Mouse (Mus musculus) MEL (cell line): ENCODE measurements around the gene D130052B06Rik. TPM values are rescaled to one million over a fixed set of nuclear protein-coding genes. Genes with fewer than 3 reads are reported as not detected.

ENCODE experiments used
- DNase-seq: peaks from one replicate; pipeline ENCODE4 v3.0.0; 2011; ENCODE audit warnings: low read depth, low spot score
- H3K27ac ChIP-seq: 2 replicates; pipeline ENCODE4 v1.5.1; 2012; ENCODE audit warnings: low read depth, mild to moderate bottlenecking, control low read depth, low read length, moderate library complexity; ENCODE audit not compliant: control insufficient read depth
- H3K27me3 ChIP-seq, 2 experiments: fragments of 150-350 bp in 1 of 2; sonication (generic) in 1 of 2; 2 replicates each; pipeline ENCODE4 v1.6.1; 2012; ENCODE audit warnings: low read length in 2 of 2, mild to moderate bottlenecking in 2 of 2, improper control_type of control experiment in 1 of 2, moderate library complexity in 1 of 2; ENCODE audit not compliant: insufficient read depth in 2 of 2, control insufficient read depth in 1 of 2
- H3K36me3 ChIP-seq, 2 experiments: 2 replicates each; pipeline ENCODE4 v1.6.1; 2012 to 2014; ENCODE audit warnings: low read length in 2 of 2, improper control_type of control experiment in 1 of 2, inconsistent platforms in 1 of 2, mild to moderate bottlenecking in 1 of 2; ENCODE audit not compliant: insufficient read depth in 2 of 2, control insufficient read depth in 1 of 2
- H3K4me1 ChIP-seq, 2 experiments: fragments of 150-350 bp in 1 of 2; sonication (generic) in 1 of 2; 2 replicates each; pipeline ENCODE4 v1.6.1; 2012; ENCODE audit warnings: low read length in 2 of 2, improper control_type of control experiment in 1 of 2, mild to moderate bottlenecking in 1 of 2; ENCODE audit not compliant: insufficient read depth in 2 of 2, control insufficient read depth in 1 of 2
- H3K4me3 ChIP-seq, 2 experiments: fragments of 150-350 bp in 1 of 2; sonication (generic) in 1 of 2; 2 replicates each; pipeline ENCODE4 v1.5.1; 2012; ENCODE audit warnings: low read depth in 2 of 2, low read length in 2 of 2, mild to moderate bottlenecking in 2 of 2, moderate library complexity in 2 of 2, control low read depth in 1 of 2, improper control_type of control experiment in 1 of 2; ENCODE audit not compliant: control insufficient read depth in 1 of 2, insufficient read depth in 1 of 2
- H3K79me2 ChIP-seq: 2 replicates; pipeline ENCODE4 v1.6.1; 2012; ENCODE audit warnings: mild to moderate bottlenecking, low read length, moderate library complexity; ENCODE audit not compliant: control insufficient read depth, poor library complexity, insufficient read depth
- H3K9ac ChIP-seq: 2 replicates; pipeline ENCODE4 v1.6.1; 2012; ENCODE audit warnings: low read depth, mild to moderate bottlenecking, control low read depth, low read length, moderate library complexity; ENCODE audit not compliant: control insufficient read depth, poor library complexity, severe bottlenecking
- H3K9me3 ChIP-seq: fragments of 150-350 bp; sonication (generic); replicated peaks from 2 replicates; pipeline ENCODE4 v1.6.1; 2012; ENCODE audit warnings: mild to moderate bottlenecking, low read length, improper control_type of control experiment, moderate library complexity; ENCODE audit not compliant: insufficient read depth
- BHLHE40 ChIP-seq: IDR thresholded peaks from 2 replicates; pipeline ENCODE4 v1.6.1; 2012; ENCODE audit warnings: low read depth, mild to moderate bottlenecking, inconsistent platforms, low read length, improper control_type of control experiment, borderline replicate concordance
- CHD2 ChIP-seq: IDR thresholded peaks from 2 replicates; pipeline ENCODE4 v1.6.1; 2011; ENCODE audit warnings: low read length, improper control_type of control experiment
- E2F4 ChIP-seq: IDR thresholded peaks from 2 replicates; pipeline ENCODE4 v1.6.1; 2011; ENCODE audit warnings: low read depth, low read length, improper control_type of control experiment, borderline replicate concordance
- ETS1 ChIP-seq: IDR thresholded peaks from 2 replicates; pipeline ENCODE4 v1.6.1; 2012; ENCODE audit warnings: low read depth, mild to moderate bottlenecking, inconsistent platforms, low read length, improper control_type of control experiment, moderate library complexity
- HCFC1 ChIP-seq: IDR thresholded peaks from 2 replicates; pipeline ENCODE4 v1.6.1; 2012; ENCODE audit warnings: low read depth, mild to moderate bottlenecking, inconsistent platforms, low read length, improper control_type of control experiment, moderate library complexity
- JUND ChIP-seq: IDR thresholded peaks from 2 replicates; pipeline ENCODE4 v1.6.1; 2011; ENCODE audit warnings: low read depth, mild to moderate bottlenecking, improper control_type of control experiment, low read length
- KAT2A ChIP-seq: conservative IDR thresholded peaks from 2 replicates; pipeline ENCODE4 v1.6.1; 2012; ENCODE audit warnings: low read depth, low read length, improper control_type of control experiment, inconsistent platforms
- MAX ChIP-seq: IDR thresholded peaks from 2 replicates; pipeline ENCODE4 v1.6.1; 2011; ENCODE audit warnings: low read length, improper control_type of control experiment
- MAZ ChIP-seq: IDR thresholded peaks from 2 replicates; pipeline ENCODE4 v1.6.1; 2012; ENCODE audit warnings: low read depth, mild to moderate bottlenecking, inconsistent platforms, low read length, improper control_type of control experiment
- MEF2A ChIP-seq: IDR thresholded peaks from 2 replicates; pipeline ENCODE4 v1.6.1; 2014; ENCODE audit warnings: low read depth, mild to moderate bottlenecking, inconsistent platforms, low read length, improper control_type of control experiment; ENCODE audit not compliant: poor library complexity, insufficient replicate concordance, severe bottlenecking; ENCODE audit errors: extremely low read depth
- MXI1 ChIP-seq: IDR thresholded peaks from 2 replicates; pipeline ENCODE4 v1.6.1; 2011; ENCODE audit warnings: mild to moderate bottlenecking, low read depth, low read length, improper control_type of control experiment
- MYC ChIP-seq: IDR thresholded peaks from 2 replicates; pipeline ENCODE4 v1.6.1; 2011; ENCODE audit warnings: low read depth, mild to moderate bottlenecking, low read length, improper control_type of control experiment, moderate library complexity
- NELFE ChIP-seq: IDR thresholded peaks from 2 replicates; pipeline ENCODE4 v1.6.1; 2011; ENCODE audit warnings: low read depth, low read length, improper control_type of control experiment
- NRF1 ChIP-seq: IDR thresholded peaks from 2 replicates; pipeline ENCODE4 v1.6.1; 2014; ENCODE audit warnings: low read depth, mild to moderate bottlenecking, inconsistent platforms, low read length, improper control_type of control experiment, moderate library complexity; ENCODE audit not compliant: poor library complexity, insufficient read depth, severe bottlenecking
- POLR2AphosphoS5 ChIP-seq: IDR thresholded peaks from 2 replicates; pipeline ENCODE4 v1.6.1; 2012; ENCODE audit warnings: low read depth, borderline replicate concordance, mild to moderate bottlenecking, inconsistent platforms, low read length, moderate library complexity, mixed read lengths
- TAL1 ChIP-seq: IDR thresholded peaks from 2 replicates; pipeline ENCODE4 v1.6.1; 2012; ENCODE audit warnings: mild to moderate bottlenecking, inconsistent platforms, low read length, moderate library complexity, mixed read lengths
- TBP ChIP-seq: IDR thresholded peaks from 2 replicates; pipeline ENCODE4 v1.8.0; 2011; ENCODE audit warnings: low read depth, low read length, improper control_type of control experiment
- USF2 ChIP-seq, 2 experiments: IDR thresholded peaks; 2 replicates each; pipeline ENCODE4 v1.6.1; 2011 to 2012; ENCODE audit warnings: improper control_type of control experiment in 2 of 2, low read length in 2 of 2, borderline replicate concordance in 1 of 2, inconsistent platforms in 1 of 2, low read depth in 1 of 2, mild to moderate bottlenecking in 1 of 2; ENCODE audit not compliant: insufficient read depth in 1 of 2
- ZC3H11A ChIP-seq: IDR thresholded peaks from 2 replicates; pipeline ENCODE4 v1.6.1; 2012; ENCODE audit warnings: low read depth, mild to moderate bottlenecking, inconsistent platforms, low read length, improper control_type of control experiment
- polyA plus RNA-seq, 2 experiments: library from polyadenylated mRNA; stranded (reverse) in 1 of 2; unstranded in 1 of 2; fragments of >175 nt in 1 of 2; fragments of >200 nt in 1 of 2; gene quantifications; 2 replicates each; pipeline versions ENCODE4 v1.2.1 to v1.2.4; 2012; ENCODE audit warnings: low replicate concordance in 2 of 2, low read depth in 1 of 2; ENCODE audit not compliant: insufficient read length in 2 of 2, insufficient read depth in 1 of 2, missing spikeins in 1 of 2
- total RNA-seq: library from RNA; depleted of rRNA; stranded (reverse); fragments of 300-350 nt; gene quantifications from 2 replicates; pipeline ENCODE4 v1.2.3, GENCODE M21; 2012

The D130052B06Rik gene
- total and polyA plus RNA-seq, 3 experiments, result not detected

GRCm38 (mm10) chr11:33590771-33591170 lies 8.3 kb upstream of the D130052B06Rik start:
- no peaks in the 10 kb centered on the region for H3K36me3 ChIP-seq

GRCm38 (mm10) chr11:33592826-33593225 lies 6.3 kb upstream of the D130052B06Rik start:
- Histone ChIP-seq H3K9ac (no peak overlapping the region), H3K4me1 (no peaks in the 10 kb centered on the region)

More at GRCm38 (mm10) chr11:33590771-33591170, 8.3 kb upstream of the D130052B06Rik start:
- no peaks in the 10 kb centered on the region for H3K4me1 ChIP-seq
- DNase-seq, result no peak
- no peak overlapping the region for H3K27ac ChIP-seq
- no peaks in the 10 kb centered on the region for H3K79me2 ChIP-seq
- H3K9ac ChIP-seq, result no peak overlapping the region
- no peak for TF ChIP-seq TBP
- TF ChIP-seq MEF2A, result no peak
- TF ChIP-seq NRF1, result no peak
- no peak for TF ChIP-seq MXI1
- TF ChIP-seq MAZ, result no peak
- TF ChIP-seq MAX, result no peak
- TF ChIP-seq KAT2A, result no peak
- H3K9me3 ChIP-seq, result no peaks in the 10 kb centered on the region
- H3K27me3 ChIP-seq, result no peaks in the 10 kb centered on the region
- H3K4me3 ChIP-seq, result no peak overlapping the region

GRCm38 (mm10) chr11:33596655-33597054 lies 2.4 kb upstream of the D130052B06Rik start:
- H3K9me3 ChIP-seq, result no peaks in the 10 kb centered on the region
- no peak for DNase-seq
- no peak overlapping the region for H3K27ac ChIP-seq
- TF ChIP-seq CHD2, result no peak
- no peak for TF ChIP-seq MAX
- no peak for TF ChIP-seq E2F4
- no peak for TF ChIP-seq BHLHE40
- TF ChIP-seq POLR2AphosphoS5, result no peak
- TF ChIP-seq JUND, result no peak
- TF ChIP-seq KAT2A, result no peak
- TF ChIP-seq TAL1, result no peak
- no peak for TF ChIP-seq ZC3H11A
- TF ChIP-seq HCFC1, result no peak
- TF ChIP-seq ETS1, result no peak
- no peak overlapping the region for H3K4me3 ChIP-seq
- no peaks in the 10 kb centered on the region for H3K79me2 ChIP-seq
- no peaks in the 10 kb centered on the region for H3K36me3 ChIP-seq
- no peak overlapping the region for H3K9ac ChIP-seq
- H3K27me3 ChIP-seq, result 0 out of 4 replicates have a peak, but pooled peaks cover 0 to 2% of the 10 kb centered on the region in 2 experiments
- no peaks in the 10 kb centered on the region for H3K4me1 ChIP-seq

More at GRCm38 (mm10) chr11:33592826-33593225, 6.3 kb upstream of the D130052B06Rik start:
- no peak for DNase-seq
- Histone ChIP-seq H3K9me3 (no peaks in the 10 kb centered on the region), H3K4me3 (no peak overlapping the region), H3K36me3 (no peaks in the 10 kb centered on the region), H3K27ac (no peak overlapping the region), H3K79me2 (no peaks in the 10 kb centered on the region), H3K27me3 (no peaks in the 10 kb centered on the region)
- TF ChIP-seq MYC (no peak), MAX (no peak), USF2 (IDR thresholded peaks at IDR 0.05; ENCODE audit: borderline replicate concordance in 1 of 2, insufficient read depth in 1 of 2, low read depth in 1 of 2, low read length in 2 of 2) (no peak), NELFE (no peak)
